Mouse (Mus musculus) midbrain, embryonic 15.5 days (tissue): ENCODE data around the gene Ktn1. TPM values are rescaled to one million over a fixed set of nuclear protein-coding genes. Genes with fewer than 3 reads are reported as not detected.

Experiments
- ATAC-seq: fragments of 200-750 bp; cut with Nextera tagmentation; replicated peaks from 2 replicates; pipeline ENCODE4 v1.8.0; 2017; ENCODE audit warnings: moderate TSS enrichment
- H3K27ac ChIP-seq: fragments of 300-500 bp; sonication (generic); 2 replicates; pipeline ENCODE4 v1.5.1; 2015; ENCODE audit warnings: mild to moderate bottlenecking, inconsistent platforms
- H3K27me3 ChIP-seq: fragments of 300-500 bp; sonication (generic); replicated peaks from 2 replicates; pipeline ENCODE4 v1.6.1; 2015; ENCODE audit warnings: inconsistent platforms
- H3K36me3 ChIP-seq: fragments of 300-500 bp; sonication (generic); replicated peaks from 2 replicates; pipeline ENCODE4 v1.6.1; 2015; ENCODE audit warnings: inconsistent platforms
- H3K4me1 ChIP-seq: fragments of 300-500 bp; sonication (generic); 2 replicates; pipeline ENCODE4 v1.6.1; 2015; ENCODE audit warnings: inconsistent platforms
- H3K4me2 ChIP-seq: fragments of 300-500 bp; sonication (generic); 2 replicates; pipeline ENCODE4 v1.6.1; 2015; ENCODE audit warnings: inconsistent platforms, mild to moderate bottlenecking, moderate library complexity
- H3K4me3 ChIP-seq: fragments of 300-500 bp; sonication (generic); 2 replicates; pipeline ENCODE4 v1.5.1; 2015; ENCODE audit warnings: mild to moderate bottlenecking, inconsistent platforms
- H3K9ac ChIP-seq: fragments of 300-500 bp; sonication (generic); 2 replicates; pipeline ENCODE4 v1.6.1; 2015; ENCODE audit warnings: mild to moderate bottlenecking, inconsistent platforms
- H3K9me3 ChIP-seq: fragments of 300-500 bp; sonication (generic); 2 replicates; pipeline ENCODE4 v1.6.1; 2016; ENCODE audit warnings: inconsistent platforms
- WGBS: fragments of 180-500 bp; shearing (Covaris S2); methylation state at CpG from one replicate; pipeline ENCODE4 v1.1.7; 2015; ENCODE audit warnings: mixed read lengths; 5-methylcytosine and 5-hydroxymethylcytosine counted together
- polyA plus RNA-seq: library from polyadenylated mRNA; unstranded; fragments of >200 nt; fragmentation: Nextera tagmentation; extraction: Ambion mirVana; gene quantifications from 2 replicates; pipeline ENCODE4 v1.2.1, GENCODE M21; 2015

The Ktn1 gene
- polyA plus RNA-seq = 57.6 and 65.8 TPM in 2 replicates

- 52% methylated on average over 5 of the region's 5 CpGs for WGBS
- Histone ChIP-seq H3K9ac (peak within 1 kb of the TSS; percentile 93), H3K4me2 (peak within 1 kb of the TSS; percentile 85), H3K4me3 (peak within 1 kb of the TSS; percentile 93), H3K9me3 (no peaks in the 10 kb centered on the region), H3K27ac (peak within 1 kb of the TSS; percentile 90), H3K36me3 (no peaks in the 10 kb centered on the region), H3K27me3 (no peaks in the 10 kb centered on the region), H3K4me1 (peaks cover 17% of the 10 kb centered on the region)
- ATAC-seq = no peak
Measured at GRCm38 (mm10) chr14:47648218-47648617, at the start of gene Ktn1. Gene Ktn1, plus strand, starts transcription at chr14:47648448.

GRCm38 (mm10) chr14:47613254-47613653, 35.0 kb upstream of the Ktn1 start:
- H3K9me3 ChIP-seq = no peaks in the 10 kb centered on the region
- H3K4me3 ChIP-seq = no peak overlapping the region
- no peak overlapping the region for H3K27ac ChIP-seq
- no peak overlapping the region for H3K4me2 ChIP-seq
- no peaks in the 10 kb centered on the region for H3K27me3 ChIP-seq
- no peaks in the 10 kb centered on the region for H3K36me3 ChIP-seq
- 73% methylated on average over 7 of the region's 7 CpGs for WGBS
- H3K4me1 ChIP-seq = no peaks in the 10 kb centered on the region
- H3K9ac ChIP-seq = no peak overlapping the region
- ATAC-seq = no peak

GRCm38 (mm10) chr14:47618891-47619290, 29.4 kb upstream of the Ktn1 start:
- 79% methylated on average over 5 of the region's 5 CpGs for WGBS
- no peak overlapping the region for H3K9ac ChIP-seq
- ATAC-seq = no peak

GRCm38 (mm10) chr14:47621901-47622300, 26.3 kb upstream of the Ktn1 start:
- WGBS = 86% methylated on average over 5 of the region's 5 CpGs
- H3K27me3 ChIP-seq = no peaks in the 10 kb centered on the region
- H3K4me2 ChIP-seq = no peak overlapping the region
- H3K9ac ChIP-seq = no peak overlapping the region
- no peaks in the 10 kb centered on the region for H3K36me3 ChIP-seq
- no peak overlapping the region for H3K4me3 ChIP-seq
- no peak overlapping the region for H3K27ac ChIP-seq
- no peaks in the 10 kb centered on the region for H3K4me1 ChIP-seq
- ATAC-seq = no peak
- H3K9me3 ChIP-seq = no peaks in the 10 kb centered on the region

More at GRCm38 (mm10) chr14:47618891-47619290, 29.4 kb upstream of the Ktn1 start:
- H3K27me3 ChIP-seq = no peaks in the 10 kb centered on the region
- H3K4me3 ChIP-seq = no peak overlapping the region
- H3K4me1 ChIP-seq = no peaks in the 10 kb centered on the region
- no peak overlapping the region for H3K4me2 ChIP-seq
- no peaks in the 10 kb centered on the region for H3K9me3 ChIP-seq
- no peaks in the 10 kb centered on the region for H3K36me3 ChIP-seq
- no peak overlapping the region for H3K27ac ChIP-seq

GRCm38 (mm10) chr14:47624837-47625236, 23.4 kb upstream of the Ktn1 start:
- Histone ChIP-seq H3K4me2 (no peak overlapping the region), H3K9ac (no peak overlapping the region), H3K27me3 (no peaks in the 10 kb centered on the region), H3K9me3 (no peaks in the 10 kb centered on the region), H3K36me3 (no peaks in the 10 kb centered on the region), H3K4me1 (no peaks in the 10 kb centered on the region), H3K27ac (no peak overlapping the region), H3K4me3 (no peak overlapping the region)
- ATAC-seq = no peak
- WGBS = 72% methylated on average over 3 of the region's 3 CpGs

- no peak for ATAC-seq
- WGBS = 86% methylated on average over 4 of the region's 4 CpGs
- Histone ChIP-seq H3K36me3 (no peaks in the 10 kb centered on the region), H3K9me3 (no peaks in the 10 kb centered on the region), H3K4me3 (no peak overlapping the region), H3K4me2 (no peak overlapping the region), H3K9ac (no peak overlapping the region), H3K27me3 (no peaks in the 10 kb centered on the region), H3K27ac (no peak overlapping the region), H3K4me1 (no peaks in the 10 kb centered on the region)
Measured at GRCm38 (mm10) chr14:47626143-47626542, 22.1 kb upstream of the Ktn1 start.

- Histone ChIP-seq H3K27ac (no peak overlapping the region), H3K4me1 (no peaks in the 10 kb centered on the region), H3K4me3 (no peak overlapping the region), H3K36me3 (no peaks in the 10 kb centered on the region), H3K9ac (no peak overlapping the region), H3K4me2 (no peak overlapping the region), H3K27me3 (no peaks in the 10 kb centered on the region), H3K9me3 (no peaks in the 10 kb centered on the region)
- 76% methylated on average over 2 of the region's 2 CpGs for WGBS
- no peak for ATAC-seq
Measured at GRCm38 (mm10) chr14:47626812-47627211, 21.4 kb upstream of the Ktn1 start.

- no peak overlapping the region for H3K9ac ChIP-seq
- ATAC-seq = no peak
- H3K36me3 ChIP-seq = no peaks in the 10 kb centered on the region
- no peak overlapping the region for H3K27ac ChIP-seq
- no peaks in the 10 kb centered on the region for H3K27me3 ChIP-seq
- no peak overlapping the region for H3K4me2 ChIP-seq
- no peak overlapping the region for H3K4me3 ChIP-seq
- H3K9me3 ChIP-seq = no peaks in the 10 kb centered on the region
- WGBS = 90% methylated on average over 5 of the region's 5 CpGs
- H3K4me1 ChIP-seq = no peaks in the 10 kb centered on the region
Measured at GRCm38 (mm10) chr14:47627360-47627759, 20.9 kb upstream of the Ktn1 start.

- H3K4me3 ChIP-seq = no peak overlapping the region
- H3K27ac ChIP-seq = no peak overlapping the region
- H3K27me3 ChIP-seq = no peaks in the 10 kb centered on the region
- no peak for ATAC-seq
- WGBS = 91% methylated on average over 1 of the region's 1 CpGs
- H3K4me2 ChIP-seq = no peak overlapping the region
- H3K4me1 ChIP-seq = peaks cover 15% of the 10 kb centered on the region
- no peaks in the 10 kb centered on the region for H3K36me3 ChIP-seq
- H3K9ac ChIP-seq = no peak overlapping the region
- no peaks in the 10 kb centered on the region for H3K9me3 ChIP-seq
Measured at GRCm38 (mm10) chr14:47632419-47632818, 15.8 kb upstream of the Ktn1 start.

GRCm38 (mm10) chr14:47634410-47634809, 13.8 kb upstream of the Ktn1 start:
- Histone ChIP-seq H3K4me2 (peak overlapping the region; percentile 8; the same call in 1 of the 2 replicates), H3K36me3 (no peaks in the 10 kb centered on the region), H3K27ac (no peak overlapping the region), H3K9ac (no peak overlapping the region), H3K9me3 (no peaks in the 10 kb centered on the region), H3K27me3 (no peaks in the 10 kb centered on the region), H3K4me3 (no peak overlapping the region), H3K4me1 (peaks cover 15% of the 10 kb centered on the region)
- WGBS = 60% methylated on average over 9 of the region's 9 CpGs
- ATAC-seq = peak; percentile 63; the same call in 1 of the 2 replicates

GRCm38 (mm10) chr14:47634846-47635245, 13.4 kb upstream of the Ktn1 start:
- peak overlapping the region; percentile 8; the same call in 1 of the 2 replicates for H3K4me2 ChIP-seq
- no peak overlapping the region for H3K9ac ChIP-seq
- H3K4me1 ChIP-seq = peaks cover 15% of the 10 kb centered on the region
- WGBS = 78% methylated on average over 7 of the region's 7 CpGs
- ATAC-seq = 0 out of 2 replicates have a peak, but pooled peaks have one; percentile 24
- H3K9me3 ChIP-seq = no peaks in the 10 kb centered on the region
- H3K27me3 ChIP-seq = no peaks in the 10 kb centered on the region
- H3K4me3 ChIP-seq = no peak overlapping the region
- no peak overlapping the region for H3K27ac ChIP-seq
- H3K36me3 ChIP-seq = no peaks in the 10 kb centered on the region

- Histone ChIP-seq H3K9me3 (no peaks in the 10 kb centered on the region), H3K4me3 (no peak overlapping the region), H3K27ac (no peak overlapping the region), H3K27me3 (no peaks in the 10 kb centered on the region), H3K9ac (no peak overlapping the region), H3K36me3 (no peaks in the 10 kb centered on the region), H3K4me2 (no peak overlapping the region), H3K4me1 (peaks cover 15% of the 10 kb centered on the region)
- WGBS = 79% methylated on average over 4 of the region's 4 CpGs
- ATAC-seq = no peak
Measured at GRCm38 (mm10) chr14:47638316-47638895, 9.8 kb upstream of the Ktn1 start.

GRCm38 (mm10) chr14:47645620-47646019, 2.6 kb upstream of the Ktn1 start:
- Histone ChIP-seq H3K4me1 (peaks cover 9% of the 10 kb centered on the region), H3K9me3 (no peaks in the 10 kb centered on the region), H3K9ac (no peak overlapping the region), H3K4me3 (no peak overlapping the region), H3K36me3 (no peaks in the 10 kb centered on the region), H3K27ac (no peak overlapping the region), H3K4me2 (no peak overlapping the region), H3K27me3 (no peaks in the 10 kb centered on the region)
- ATAC-seq = no peak
- 62% methylated on average over 7 of the region's 7 CpGs for WGBS
